Mouse (Mus musculus) heart, postnatal 0 days (tissue): ENCODE measurements around the gene Zscan10.

Source experiments
- CTCF ChIP-seq: IDR thresholded peaks from 2 replicates; pipeline ENCODE4 v1.5.1; 2016; ENCODE audit warnings: antibody characterized with exemption, control low read depth, low read depth
- EP300 ChIP-seq: IDR thresholded peaks from 2 replicates; pipeline ENCODE4 v1.6.1; 2016; ENCODE audit warnings: antibody characterized with exemption, low read depth

DNA sequence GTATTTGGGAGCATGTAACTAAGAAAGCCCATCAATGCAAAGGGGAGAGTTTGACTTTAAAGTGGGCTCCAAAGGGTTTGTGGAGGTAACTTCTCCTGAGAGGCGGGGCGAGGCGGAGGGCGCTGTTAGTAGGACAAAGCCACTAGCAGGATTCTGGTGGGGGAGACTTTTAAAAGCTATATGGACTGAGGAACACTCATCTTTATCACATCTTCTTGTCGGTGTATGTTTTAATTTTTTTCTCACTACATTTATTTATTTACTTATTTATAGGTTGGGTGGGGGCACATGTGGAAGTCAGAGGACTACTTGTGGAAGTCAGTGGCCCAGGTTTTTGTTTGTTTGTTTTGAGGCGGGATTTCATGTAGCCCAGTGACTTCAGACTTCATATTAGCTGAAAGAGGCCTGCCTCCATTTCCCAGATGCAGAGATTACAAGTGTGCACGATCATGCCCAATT lies 1.0 kb upstream of the Zscan10 start:
- TF ChIP-seq CTCF (no peak), EP300 (no peak)
